Mouse (Mus musculus) thymus, postnatal 14 days (tissue): Measurements from ENCODE around the gene Rgs7.

Experiments used
- DNase-seq: peaks from one replicate; pipeline ENCODE4 v3.0.0; 2021

Rgs7 gene

DNA sequence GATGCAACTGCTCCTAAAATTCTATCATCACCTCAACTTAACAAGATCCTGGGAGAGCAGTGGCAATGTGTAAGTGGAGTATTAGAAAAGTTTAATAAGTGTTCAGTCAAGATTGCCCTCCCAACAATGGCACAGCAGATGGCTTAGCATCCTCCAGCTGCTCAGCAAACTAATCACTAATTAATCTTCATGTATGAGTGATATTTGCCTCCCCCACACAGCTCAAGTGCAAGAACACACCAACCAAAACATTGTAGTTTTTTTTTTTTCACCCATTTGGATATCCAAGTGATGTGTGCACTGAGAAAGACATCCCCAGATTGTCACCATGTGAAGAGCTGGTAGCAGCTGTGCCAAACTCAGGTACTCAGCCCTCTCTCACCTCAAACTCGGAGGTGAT lies 336.8 kb downstream of the Rgs7 start:
- no peak for DNase-seq

DNA sequence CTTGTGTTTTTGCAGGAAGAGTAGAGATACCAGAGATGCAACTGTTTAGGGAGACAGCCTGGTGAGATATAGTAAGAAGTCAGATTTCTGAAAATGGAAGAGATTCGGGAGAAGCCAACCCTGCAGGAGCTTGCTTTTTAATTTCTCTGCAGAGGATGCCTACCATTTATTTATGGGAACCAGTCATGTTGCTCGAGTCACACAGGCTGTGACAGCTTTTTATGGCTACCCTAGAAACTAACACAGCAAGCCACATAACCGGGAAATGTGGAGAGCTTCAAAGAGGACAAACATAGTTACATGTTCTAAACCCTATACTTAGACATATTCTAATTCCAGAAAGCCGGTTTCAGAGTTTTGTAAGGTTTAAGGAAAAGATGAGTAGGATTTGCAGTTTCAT lies 349.2 kb downstream of the Rgs7 start:
- no peak for DNase-seq

DNA sequence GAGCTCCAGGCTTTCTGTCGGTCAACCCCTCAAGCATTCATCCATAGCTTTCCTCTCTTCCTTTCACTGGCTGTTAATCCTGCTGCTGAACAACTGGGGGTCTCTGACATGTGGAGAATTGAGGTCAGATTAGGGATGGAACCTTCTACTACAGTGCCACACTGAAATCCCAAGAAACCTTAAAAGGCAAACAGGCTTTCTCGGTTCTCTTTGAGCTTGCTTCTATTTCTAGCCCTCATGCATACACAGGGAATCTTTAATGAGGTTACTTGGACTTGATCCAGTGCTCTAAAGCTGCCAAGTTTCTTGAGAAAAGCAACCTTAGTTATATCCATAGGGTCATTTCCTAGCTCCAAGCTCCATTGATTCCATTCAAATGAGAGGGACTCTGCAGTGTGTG lies 363.8 kb downstream of the Rgs7 start:
- no peak for DNase-seq

DNA sequence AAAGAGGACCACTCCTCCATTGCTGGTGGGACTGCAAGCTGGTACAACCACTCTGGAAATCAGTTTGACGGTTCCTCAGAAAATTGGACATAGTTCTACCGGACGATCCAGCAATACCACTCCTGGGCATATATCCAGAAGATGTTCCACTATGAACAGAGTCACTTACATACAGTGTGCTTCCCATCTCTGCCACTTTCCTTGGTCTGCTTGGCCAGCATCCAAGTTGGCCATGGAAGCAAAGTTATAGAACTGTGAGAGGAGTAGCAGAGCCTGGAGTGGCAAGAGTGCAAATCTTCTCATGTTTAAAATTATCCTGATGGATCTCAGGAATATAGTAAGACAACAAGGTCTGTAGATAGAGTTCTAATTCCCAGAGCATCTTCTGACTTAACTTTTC lies 367.9 kb downstream of the Rgs7 start:
- DNase-seq: no peak

DNA sequence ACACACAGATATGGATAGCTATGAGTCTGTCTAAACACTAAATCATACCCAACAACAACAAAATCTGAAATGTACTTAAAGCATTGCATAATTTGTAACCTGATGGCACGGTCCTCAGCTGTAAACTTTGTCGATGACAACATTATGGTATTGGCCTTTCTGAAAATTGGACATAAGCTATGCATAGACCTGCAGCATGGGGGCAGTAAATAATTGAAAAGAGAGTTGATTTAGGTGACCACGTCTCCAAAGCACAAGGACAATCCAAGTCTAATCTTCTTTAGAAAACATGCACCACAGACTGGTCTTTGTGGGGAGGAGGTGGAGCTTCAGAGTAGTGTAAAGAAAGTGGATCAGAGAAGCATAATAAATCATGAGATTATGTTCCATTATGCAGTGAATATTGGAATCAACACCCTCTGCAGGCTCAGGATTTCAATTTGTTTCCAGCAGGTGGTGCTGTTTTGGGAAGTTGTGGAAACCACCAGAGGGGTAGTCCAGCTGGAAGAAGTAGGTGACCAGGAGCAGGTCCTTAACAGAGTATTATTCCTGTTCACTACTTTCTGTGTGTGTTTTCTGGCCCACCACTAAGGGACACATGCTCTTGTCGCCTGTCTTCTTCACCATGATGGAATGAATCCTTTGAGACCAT lies 373.3 kb downstream of the Rgs7 start:
- DNase-seq: no peak

DNA sequence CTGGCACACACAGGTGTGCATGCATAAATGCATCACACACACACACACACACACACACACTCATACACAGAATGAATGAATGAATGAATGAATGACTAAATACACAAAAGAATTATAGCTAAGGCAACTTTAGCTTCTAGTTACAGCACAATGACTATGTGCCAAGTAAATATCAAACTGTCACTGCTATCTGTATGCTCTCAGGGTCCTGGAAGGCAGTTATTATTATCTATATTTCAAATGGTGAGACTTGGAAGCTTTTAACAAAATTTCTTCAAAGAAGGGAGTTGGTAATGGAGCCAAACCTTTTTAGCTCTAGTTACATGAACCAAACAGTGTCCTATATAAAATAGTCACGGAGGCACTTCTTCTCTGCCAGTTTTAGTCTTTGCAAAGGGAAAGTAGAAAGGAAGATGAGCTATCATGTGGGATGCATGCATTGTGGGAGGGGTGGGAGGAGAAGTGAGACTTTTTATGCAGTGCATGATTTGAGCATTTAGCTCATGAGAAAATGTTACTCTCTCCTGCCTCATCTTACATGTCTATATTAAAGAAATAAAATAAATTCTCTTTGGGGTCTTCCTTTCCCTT lies 383.9 kb downstream of the Rgs7 start:
- DNase-seq: no peak

DNA sequence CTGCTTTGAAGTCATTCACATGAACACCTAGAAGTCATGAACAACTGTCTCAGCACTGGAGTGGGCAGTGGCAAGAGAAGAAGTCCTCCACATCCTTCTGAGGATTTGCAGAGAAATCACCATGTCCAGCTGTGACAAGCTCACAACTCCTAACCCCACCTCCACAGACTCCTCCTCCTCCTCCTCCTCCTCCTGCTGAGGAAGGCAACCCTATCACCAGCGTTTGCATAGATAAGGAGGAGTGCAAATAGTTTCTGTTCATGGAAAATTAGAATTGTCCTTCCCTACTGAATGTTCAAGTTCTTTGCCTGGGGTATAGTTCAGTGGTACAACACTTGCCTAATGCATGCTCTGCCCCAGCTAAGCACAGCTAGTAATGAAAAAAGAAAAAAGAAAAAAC lies 386.0 kb downstream of the Rgs7 start:
- no peak for DNase-seq

DNA sequence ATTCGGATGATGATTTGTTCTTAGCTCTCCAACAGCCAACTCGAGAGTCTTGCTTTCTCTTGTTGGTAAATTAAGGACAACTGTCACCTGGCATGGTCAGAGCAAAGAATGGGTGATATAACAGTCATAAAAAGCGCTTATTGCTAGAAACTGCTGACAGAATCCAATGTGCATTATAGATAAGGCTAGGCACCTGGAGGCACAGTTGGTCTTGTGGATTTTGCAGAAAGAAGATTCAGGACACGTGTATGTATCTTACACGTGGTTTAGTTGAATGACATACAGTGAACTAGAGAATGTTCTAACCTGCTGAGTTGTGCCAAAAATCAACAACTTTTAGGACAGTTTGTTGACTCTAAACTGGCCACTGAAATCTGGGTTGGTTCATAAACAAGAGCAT lies 386.9 kb downstream of the Rgs7 start:
- DNase-seq: no peak

DNA sequence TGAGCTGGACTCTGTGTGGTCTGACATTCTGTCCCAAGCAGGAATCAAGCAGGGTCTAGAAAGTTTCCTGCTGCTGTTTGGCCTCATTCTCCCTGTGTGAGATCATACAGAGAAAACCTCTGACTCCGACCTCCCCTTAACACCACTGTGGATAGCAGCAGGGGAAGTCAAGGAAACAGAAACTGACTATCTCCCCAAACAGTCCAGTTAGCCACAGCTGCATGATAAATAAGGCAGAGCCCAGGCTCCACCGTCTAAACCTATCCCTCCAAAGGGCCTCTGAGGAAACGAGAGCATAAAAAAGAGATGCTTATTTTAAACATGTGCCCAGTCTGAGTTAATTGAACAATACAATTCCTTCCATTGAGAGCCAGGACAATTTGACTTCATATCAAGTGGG lies 395.3 kb downstream of the Rgs7 start:
- no peak for DNase-seq

DNA sequence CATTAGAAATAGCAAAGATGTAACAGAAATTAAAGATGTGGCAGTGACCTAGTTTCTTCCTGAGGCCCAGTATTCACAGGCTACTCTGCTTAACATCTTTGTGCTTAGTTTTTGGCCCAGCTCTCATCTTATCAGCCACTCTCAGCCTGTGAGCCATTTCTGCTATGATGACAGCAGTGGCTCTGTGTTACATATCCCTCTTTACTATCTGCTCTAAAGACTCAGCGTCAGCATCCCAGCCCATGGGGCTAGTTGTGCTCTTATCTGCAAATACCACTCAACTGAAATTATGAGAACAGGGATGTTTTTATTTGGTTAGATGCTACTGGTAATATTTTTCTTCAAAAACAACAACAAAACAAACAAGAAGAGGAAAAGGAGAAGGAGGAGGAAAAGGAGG lies 410.2 kb downstream of the Rgs7 start:
- no peak for DNase-seq

DNA sequence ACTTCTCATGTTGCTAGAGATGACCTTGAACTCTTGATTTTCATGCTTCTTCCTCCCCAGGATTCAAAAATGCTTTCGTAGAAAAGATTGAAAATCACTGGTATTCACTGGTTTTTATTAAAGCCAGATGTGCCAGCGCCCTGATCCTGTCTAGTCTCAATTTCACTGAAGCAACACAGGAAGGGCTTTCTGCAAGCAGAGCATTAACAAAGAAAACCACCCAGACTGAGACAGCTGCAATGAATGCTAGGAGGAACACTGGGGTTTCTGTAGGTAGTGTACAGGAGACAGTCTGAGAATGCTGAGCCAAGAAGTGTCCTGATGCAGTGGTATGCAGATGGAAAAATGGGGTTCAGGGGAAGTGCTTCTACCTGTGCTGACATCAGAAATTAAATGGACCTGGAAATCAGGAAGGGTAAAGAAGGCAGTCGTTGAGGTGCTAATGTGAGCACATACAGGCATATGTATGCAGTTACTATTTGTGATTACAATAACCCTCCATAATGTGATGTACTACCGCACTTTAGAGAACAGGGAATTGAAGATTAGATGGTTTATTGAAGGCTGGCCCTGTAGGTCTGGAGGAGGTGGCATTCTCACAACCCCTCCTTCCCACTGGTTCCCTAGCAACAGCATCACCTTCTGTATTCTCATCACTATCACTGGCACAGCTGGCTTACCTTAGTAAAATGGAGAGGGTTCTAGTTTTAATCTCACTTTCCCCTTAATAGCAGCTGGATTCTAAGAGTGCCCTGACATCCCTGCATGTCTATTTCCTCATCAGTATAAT lies 412.3 kb downstream of the Rgs7 start:
- no peak for DNase-seq

DNA sequence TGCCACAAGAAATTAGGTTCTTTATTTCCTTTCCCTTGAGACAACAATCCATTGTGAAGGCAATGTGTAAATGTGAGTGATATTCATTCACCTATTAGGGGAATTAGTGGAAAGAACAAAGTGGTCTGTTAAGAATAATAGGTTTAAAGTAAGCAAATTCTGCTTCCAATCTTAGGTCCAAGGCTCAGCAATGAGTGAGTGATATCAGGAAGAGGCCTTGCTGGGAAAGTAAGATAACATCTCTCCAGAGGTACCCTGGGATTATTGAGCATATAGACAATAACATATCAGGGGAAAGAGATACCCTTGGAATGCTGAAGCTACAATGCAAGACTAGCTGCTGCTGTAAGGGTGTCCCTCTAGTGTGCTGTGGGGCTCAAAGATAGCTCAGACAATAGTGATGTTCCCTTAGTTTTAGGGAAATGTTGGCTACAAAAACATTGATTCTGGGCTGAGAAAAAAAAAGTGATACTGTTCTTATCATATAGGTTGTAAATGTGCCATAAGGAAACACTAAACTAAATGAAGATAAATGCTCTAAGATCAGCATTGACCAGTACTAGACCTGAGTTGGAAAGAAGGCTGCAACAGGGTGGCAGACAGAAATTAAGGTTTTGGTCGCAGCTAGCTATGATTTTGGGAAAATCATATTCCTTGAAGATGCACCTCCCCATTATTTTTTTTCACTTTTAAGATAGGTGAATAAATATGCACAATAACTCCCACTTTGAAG lies 418.6 kb downstream of the Rgs7 start:
- DNase-seq: no peak

DNA sequence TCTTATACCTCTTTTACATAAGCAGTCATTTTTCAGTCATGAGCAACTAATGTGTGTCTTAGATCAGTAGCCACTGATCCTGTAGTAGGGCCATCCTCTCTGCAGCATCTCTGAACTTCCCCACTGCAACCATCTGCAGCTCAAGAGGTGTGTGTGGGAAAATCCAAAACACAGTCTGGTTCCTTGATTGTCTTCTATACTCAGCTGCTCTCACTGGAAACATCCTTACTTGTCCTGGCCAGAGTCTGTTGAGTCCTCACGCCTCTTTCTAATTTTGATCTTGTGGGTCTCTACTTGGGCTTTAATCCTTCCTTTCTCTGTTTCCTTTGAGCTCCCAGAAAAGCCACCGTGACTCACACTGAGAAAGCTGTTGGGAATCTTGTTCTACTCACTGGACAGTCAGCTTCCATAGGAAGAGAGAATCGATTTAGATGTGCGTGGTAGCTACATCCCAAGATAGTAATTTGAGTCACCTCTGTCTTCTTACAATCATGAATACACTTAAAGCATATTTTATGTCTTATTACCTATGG lies 422.5 kb downstream of the Rgs7 start:
- no peak for DNase-seq

DNA sequence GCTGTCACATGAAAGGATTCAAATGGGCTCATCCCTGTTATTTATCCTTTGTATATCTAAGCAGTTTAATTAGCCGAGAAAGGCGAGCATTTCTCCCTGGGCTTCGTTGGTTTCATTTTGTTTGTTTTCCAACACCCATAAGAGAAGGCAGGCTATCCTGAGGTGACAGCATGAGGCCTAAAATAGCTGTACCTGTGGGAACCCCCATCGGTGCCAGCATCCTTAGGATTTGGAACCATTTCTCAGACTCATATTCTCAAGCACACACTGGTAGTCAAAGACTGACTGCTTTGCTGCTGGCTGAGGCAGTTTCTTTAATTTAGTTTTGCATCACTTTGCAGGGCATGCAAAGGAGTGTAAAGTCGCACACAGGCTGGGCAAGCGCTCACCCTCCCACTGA lies 443.2 kb downstream of the Rgs7 start:
- DNase-seq: no peak

DNA sequence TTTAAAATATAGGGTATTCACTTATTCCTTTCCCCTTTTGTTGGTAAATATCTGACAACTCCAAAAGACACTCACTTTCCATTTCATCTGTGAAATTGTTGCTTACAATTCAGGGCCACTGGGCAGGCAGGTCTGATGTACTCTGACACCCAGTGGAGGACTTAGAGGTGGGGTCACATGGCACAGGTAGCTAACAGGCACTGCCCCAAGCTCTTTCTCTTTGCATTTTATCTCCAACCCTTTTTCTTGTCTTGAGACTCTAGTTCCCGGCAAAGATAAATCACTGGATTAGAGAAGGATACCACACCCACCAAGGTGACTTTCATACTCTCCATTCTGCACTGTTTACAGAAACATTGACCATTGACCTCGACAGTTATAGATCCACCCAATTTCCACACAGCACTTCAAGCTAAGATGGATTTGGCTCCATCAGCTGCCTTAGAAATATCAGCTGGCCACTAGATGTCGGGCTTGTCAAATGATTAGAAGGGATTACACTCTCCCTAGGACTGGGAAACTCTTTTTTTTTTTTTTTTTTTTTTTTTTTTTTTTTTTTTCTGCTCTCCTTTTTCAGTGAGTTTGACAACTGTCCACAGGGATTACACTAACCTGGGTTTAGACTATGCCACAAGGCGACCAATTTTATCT lies 451.0 kb downstream of the Rgs7 start:
- peak; percentile 4 for DNase-seq

DNA sequence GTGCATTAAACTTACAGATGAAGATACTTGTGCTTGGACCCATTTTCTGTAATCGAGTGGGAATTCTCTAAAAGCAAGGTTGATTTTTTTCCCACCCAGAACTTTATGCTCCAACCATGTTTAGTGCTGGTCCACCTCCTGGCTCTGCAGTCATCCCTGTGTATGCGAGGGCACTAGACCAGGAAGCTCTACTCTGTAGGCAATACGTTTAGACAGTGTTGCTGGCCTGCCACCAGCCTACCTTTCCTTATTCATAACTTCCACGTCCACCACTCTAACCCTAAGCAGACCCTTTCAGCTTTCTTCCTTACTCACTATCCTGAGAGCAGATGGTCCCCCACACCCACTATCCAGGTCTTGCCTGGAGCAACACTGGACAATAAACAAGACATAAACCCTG lies 452.3 kb downstream of the Rgs7 start:
- DNase-seq: no peak

DNA sequence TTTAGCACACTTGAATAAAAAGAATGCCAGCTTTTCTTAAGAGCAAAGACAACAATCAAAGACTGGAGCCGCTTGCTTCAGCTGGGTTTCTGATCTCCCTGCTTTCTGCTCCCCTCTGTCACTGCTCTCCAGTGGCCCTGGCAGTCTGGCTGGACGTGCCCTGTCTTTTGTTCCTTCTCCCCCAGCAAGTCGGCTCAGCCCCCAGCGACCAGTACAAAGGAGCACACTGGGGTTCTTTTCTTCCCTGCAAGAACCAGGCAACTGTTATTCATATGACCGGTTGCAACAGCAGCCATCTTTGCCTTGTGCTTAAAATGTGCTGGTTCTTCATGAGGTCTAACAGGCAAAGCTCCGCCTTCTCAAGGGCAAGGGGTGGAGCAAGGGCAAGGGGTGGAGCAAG lies 452.7 kb downstream of the Rgs7 start:
- DNase-seq: no peak

DNA sequence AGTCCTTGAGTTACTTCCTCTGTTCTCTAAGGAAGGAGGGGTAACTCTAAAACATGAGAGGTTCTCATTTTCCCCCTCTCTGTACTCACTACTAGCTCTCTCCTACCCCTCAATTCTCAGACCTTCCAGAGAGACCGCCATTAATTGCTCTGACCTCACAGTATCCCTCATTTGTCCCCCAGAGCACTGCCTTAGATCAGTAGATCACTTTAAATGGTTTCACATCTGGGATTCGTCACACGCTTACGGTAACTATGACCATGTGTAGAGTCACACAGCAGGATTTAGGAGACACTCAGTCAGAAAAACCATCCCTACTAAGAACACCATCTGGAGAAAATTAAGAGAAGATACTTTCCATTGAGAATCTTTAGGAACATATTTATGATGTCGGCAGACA lies 456.8 kb downstream of the Rgs7 start:
- no peak for DNase-seq

DNA sequence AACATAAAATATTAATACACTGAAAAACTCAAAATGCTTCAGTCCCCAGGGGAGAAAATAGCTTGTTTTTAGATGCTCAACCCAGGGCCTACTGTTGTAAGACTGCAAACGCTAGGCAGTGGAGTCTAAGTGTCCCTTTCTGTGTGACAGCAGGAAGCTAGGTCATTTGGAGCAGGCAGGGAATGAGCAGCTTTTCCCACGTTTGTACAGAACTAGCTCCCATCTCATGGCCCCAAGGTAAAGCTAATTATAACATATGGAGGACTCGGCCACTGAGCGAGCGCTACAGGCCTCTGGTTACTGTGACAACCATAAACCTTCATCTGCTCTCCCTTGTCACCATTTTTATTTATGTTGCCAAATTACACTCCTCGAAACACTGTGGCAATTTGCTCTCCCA lies 460.3 kb downstream of the Rgs7 start:
- no peak for DNase-seq

DNA sequence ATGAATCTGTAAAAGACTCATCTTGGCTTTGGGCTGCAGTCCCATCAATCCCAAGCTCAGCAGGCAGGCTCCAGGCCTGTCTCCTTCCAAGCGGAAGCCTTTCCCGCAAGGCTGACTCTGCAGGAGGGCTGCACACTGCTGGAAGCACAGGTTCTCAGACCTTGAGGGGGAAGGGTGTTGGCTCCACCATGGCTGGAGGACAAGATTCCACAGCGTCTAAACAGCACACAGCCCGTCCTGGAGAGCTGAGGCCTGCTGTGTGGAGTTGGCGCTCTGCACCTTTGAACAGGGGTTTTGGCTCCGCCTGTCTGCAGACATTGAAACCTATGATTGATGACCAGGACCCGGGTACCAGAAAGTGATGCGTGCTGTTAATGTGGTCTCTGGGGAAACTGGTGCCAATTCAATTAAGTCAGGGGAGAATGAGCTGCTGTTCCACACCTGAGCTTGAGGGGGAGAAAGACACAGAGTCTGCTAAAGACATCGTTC lies 463.5 kb downstream of the Rgs7 start:
- no peak for DNase-seq

DNA sequence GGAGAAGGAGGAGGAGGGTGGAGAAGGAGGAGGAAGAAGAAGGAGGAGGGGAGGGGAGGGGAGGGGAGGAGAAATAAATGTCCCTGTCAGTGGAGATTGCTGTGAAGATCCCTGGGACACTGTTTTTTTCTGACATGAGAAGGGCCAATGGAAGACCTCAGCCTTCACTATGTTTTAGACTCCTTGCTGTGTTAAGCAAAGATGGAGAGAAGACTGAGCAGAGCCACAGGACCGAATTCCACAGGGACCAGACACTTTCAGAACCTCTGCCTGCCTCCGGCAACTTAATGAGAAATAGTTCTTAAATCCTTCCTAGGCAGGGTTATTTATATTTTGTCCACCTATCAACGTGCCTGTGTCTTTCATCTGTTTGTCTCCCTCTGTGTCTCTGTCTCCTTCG lies 464.0 kb downstream of the Rgs7 start:
- DNase-seq: no peak

DNA sequence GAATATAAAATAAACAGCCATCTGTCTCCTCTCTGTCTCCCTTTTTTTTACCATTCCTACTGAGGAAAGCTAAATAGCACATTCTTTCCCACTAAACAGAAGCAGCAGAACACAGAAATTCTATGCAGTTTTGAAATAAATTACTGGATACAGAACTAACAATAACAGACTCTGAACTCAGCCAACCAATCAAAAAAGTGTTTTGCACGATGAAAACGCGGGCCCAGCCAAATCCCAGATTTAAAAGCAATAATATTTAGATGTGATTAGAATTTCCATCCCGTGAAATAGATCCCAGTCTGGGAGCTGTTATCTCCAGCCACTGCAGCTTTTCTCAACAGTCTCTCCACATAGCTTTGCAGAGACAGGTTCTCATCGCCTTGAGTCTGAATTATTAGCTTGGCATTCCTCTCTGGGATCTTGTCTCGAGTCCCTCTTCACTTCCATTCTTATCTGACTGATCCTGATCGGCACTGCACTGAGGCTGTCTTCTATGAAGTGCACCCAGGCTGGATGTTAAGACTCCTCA lies 466.5 kb downstream of the Rgs7 start:
- no peak for DNase-seq

DNA sequence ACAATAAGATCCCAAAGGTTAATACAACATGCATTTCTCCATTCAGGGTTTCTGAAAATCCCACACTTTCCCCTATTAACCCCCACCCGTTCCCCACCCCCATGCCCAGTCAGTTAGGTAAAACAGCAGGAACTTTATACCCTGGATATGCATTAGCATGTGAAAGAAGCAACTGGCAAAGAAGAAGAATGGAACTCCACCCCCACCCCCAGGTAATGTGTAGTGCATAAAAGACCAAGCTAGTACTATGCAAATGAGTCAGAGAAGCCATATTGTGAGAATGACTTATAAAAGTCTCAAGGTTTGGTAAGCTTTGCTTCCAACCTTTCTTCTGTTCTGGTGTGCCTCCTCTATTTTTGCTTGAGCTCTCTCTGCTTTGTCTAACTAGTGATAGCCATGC lies 468.2 kb downstream of the Rgs7 start:
- no peak for DNase-seq
